Mouse (Mus musculus): ENCODE results near the gene Sin3a.

DNA sequence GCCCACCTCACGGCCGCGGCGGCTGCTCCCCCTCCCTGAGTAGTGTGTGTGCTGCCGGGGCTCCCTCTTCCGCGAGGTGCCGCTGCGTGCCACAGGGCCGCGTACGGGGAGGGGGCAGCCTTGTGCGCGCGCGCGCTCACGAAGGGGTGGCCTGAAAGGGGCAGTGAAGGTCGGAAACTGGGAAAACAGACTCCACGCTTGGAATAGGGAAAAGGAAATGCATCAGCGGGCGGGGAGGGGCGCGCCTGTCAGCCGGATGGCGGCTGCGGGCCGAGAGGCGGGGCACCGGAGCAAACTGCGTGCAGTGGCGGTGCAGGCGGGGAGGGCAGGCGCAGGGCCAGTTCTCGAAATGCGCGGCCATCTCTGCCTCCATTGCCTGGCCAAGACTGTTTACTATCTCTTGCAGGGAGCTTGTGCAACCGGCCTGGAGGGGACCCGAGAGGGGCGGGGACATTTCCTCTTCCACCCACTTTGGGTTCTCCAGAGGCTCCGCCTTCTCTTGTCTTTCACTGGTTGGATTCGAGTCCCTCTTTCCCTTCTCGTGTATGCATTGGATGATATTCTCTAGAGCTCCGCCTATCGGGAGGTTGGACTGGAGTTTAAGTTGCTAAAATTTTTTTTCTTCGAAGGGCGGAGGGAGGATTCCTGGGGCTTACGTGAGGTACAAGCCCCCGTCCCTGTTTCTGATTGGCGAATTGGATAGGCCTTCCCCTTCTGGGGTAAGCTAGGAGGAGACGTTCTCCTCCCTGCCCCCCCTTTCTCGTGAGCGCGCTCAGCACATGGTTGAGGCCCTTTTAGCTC is 1.3 kb downstream of the Sin3a start:
- peak; percentile 5; the same call in 1 of the 2 replicates for TF ChIP-seq CTCF (IDR thresholded peaks at IDR 0.05; ENCODE audit: extremely low read depth, insufficient read depth, insufficient read length, insufficient replicate concordance)
- TF ChIP-seq POLR2A (IDR thresholded peaks at IDR 0.05; ENCODE audit: low read depth, low read length) = no peak

Data from spleen, adult 2 months (tissue).